ENCODE assay signal across 25 mouse cellular contexts in the genomic region with DNA sequence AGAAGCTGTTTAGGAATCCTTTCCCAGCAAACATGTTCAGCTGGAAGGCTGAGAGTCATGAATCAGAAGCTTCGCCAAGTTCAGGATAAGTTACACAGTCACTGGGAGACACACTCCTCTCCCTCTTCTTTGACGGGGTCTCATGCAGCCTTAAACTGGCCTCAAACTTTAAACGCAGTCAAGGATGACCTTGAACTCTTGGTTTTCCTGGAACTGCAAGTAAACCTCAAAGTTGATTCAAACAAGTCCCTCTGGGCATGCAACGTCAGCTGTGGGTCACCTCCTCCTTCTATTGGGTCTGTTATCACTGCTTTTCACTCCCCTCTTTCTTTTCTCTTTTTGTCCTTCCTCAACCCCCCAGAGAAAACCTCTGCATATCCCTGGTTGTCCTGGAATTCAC. TPM values are rescaled to one million over a fixed set of nuclear protein-coding genes. Genes with fewer than 3 reads are reported as not detected.
DNase-seq lines count a peak whose midpoint lies in the region; ATAC-seq and TF ChIP-seq lines count a peak whose summit lies in the region.
"Had no signal": no experiment of that assay in that cellular context is flagged by ENCODE, and none has a peak within 500 bp of the region (broad histone marks: within the 10 kb centered on the region; RNA-seq: fewer than 3 reads in every experiment).

No protein-coding gene starts in this region.

- H3K27ac ChIP-seq in cerebellum, adult 2 months (ENCODE audit: insufficient read depth, low read length), result no peak overlapping the region
- H3K27ac ChIP-seq in kidney, postnatal 0 days, result peak overlapping the region; percentile 26; the same call in 1 of the 2 replicates
- H3K27ac ChIP-seq: embryonic facial prominence, embryonic 12.5 days; embryonic facial prominence, embryonic 15.5 days; heart, embryonic 13.5 days; hindbrain, embryonic 15.5 days had no signal

- H3K4me1 ChIP-seq in cerebellum, adult 2 months (ENCODE audit: control insufficient read depth, insufficient read depth, low read length), result peaks cover 5% of the 10 kb centered on the region; the same call in 1 of the 2 replicates
- peaks cover 11% of the 10 kb centered on the region; the same call in 1 of the 2 replicates for H3K4me1 ChIP-seq in kidney, postnatal 0 days (replicated peaks; ENCODE audit: insufficient read depth, low read length)

- DNase-seq in cerebellum, adult 9-11 months, result peak; percentile 38
- DNase-seq in cerebellum, adult 2 months, result no peak
- DNase-seq in kidney, postnatal 0 days (ENCODE audit: low spot score), result no peak
- no peak for DNase-seq in kidney, postnatal 25 days
- DNase-seq in 416B (ENCODE audit: low read depth) (peak; percentile 40), ES-CJ7 (ENCODE audit: low read depth, low spot score) (peak; percentile 49)
- no peak for DNase-seq in thymus, postnatal 25 days
- DNase-seq: adrenal gland, adult 2 months; adrenal gland, postnatal 14 days; cerebellum, adult 11 months; cerebellum, postnatal 14 days; forebrain, postnatal 0 days; gastrocnemius, adult 2 months; gastrocnemius, postnatal 14 days; heart, adult 18-20 months; heart, postnatal 14 days; heart, postnatal 4 days had no signal

- H3K9me3 ChIP-seq in kidney, postnatal 0 days (replicated peaks; ENCODE audit: low read length), result no peaks in the 10 kb centered on the region
- H3K9me3 ChIP-seq: embryonic facial prominence, embryonic 12.5 days; embryonic facial prominence, embryonic 15.5 days; G1E; heart, embryonic 13.5 days; hindbrain, embryonic 15.5 days had no signal

- peaks cover 4% of the 10 kb centered on the region; the same call in 1 of the 2 replicates for H3K36me3 ChIP-seq in kidney, postnatal 0 days (ENCODE audit: insufficient read depth, low read length)

- no peak overlapping the region for H3K4me3 ChIP-seq in cerebellum, adult 2 months (replicated peaks; ENCODE audit: insufficient read depth, low read depth, low read length)
- H3K4me3 ChIP-seq in kidney, postnatal 0 days (replicated peaks; ENCODE audit: low read depth, low read length), result no peak overlapping the region
- H3K4me3 ChIP-seq: embryonic facial prominence, embryonic 12.5 days; embryonic facial prominence, embryonic 15.5 days; heart, embryonic 13.5 days; hindbrain, embryonic 15.5 days had no signal

- WGBS in cerebellum, adult 2 months, result 87% methylated on average over 4 of the region's 4 CpGs
- WGBS in kidney, postnatal 0 days, result 60% methylated on average over 4 of the region's 4 CpGs

- no peak for ATAC-seq in kidney, postnatal 0 days (replicated peaks; ENCODE audit: low FRiP score, low read depth)
- ATAC-seq: forebrain, embryonic 14.5 days; forebrain, postnatal 0 days; intestine, postnatal 0 days; Patski had no signal

- no peak for TF ChIP-seq CTCF in cerebellum, adult 2 months (IDR thresholded peaks at IDR 0.05; ENCODE audit: borderline replicate concordance, insufficient read depth, low read depth, low read length)
- TF ChIP-seq CTCF in kidney, postnatal 0 days (IDR thresholded peaks at IDR 0.05; ENCODE audit: low read depth), result no peak

- H3K9ac ChIP-seq in kidney, postnatal 0 days (ENCODE audit: low read depth, low read length), result no peak overlapping the region
- H3K9ac ChIP-seq: embryonic facial prominence, embryonic 12.5 days; embryonic facial prominence, embryonic 15.5 days; forebrain, postnatal 0 days; heart, embryonic 13.5 days; hindbrain, embryonic 15.5 days had no signal

- no peak for TF ChIP-seq POLR2A in cerebellum, adult 2 months (IDR thresholded peaks at IDR 0.05; ENCODE audit: borderline replicate concordance, insufficient read depth, low read length)

- H3K4me2 ChIP-seq in kidney, postnatal 0 days (ENCODE audit: low read length), result no peak overlapping the region
- H3K4me2 ChIP-seq: embryonic facial prominence, embryonic 12.5 days; embryonic facial prominence, embryonic 15.5 days; heart, embryonic 13.5 days; hindbrain, embryonic 15.5 days had no signal

- no peaks in the 10 kb centered on the region for H3K27me3 ChIP-seq in cerebellum, adult 2 months (ENCODE audit: control insufficient read depth, insufficient read depth, low read length)
- no peaks in the 10 kb centered on the region for H3K27me3 ChIP-seq in kidney, postnatal 0 days (ENCODE audit: insufficient read depth, low read length)
- H3K27me3 ChIP-seq: embryonic facial prominence, embryonic 12.5 days; embryonic facial prominence, embryonic 15.5 days; heart, embryonic 13.5 days; hindbrain, embryonic 15.5 days; Patski had no signal

RNA-seq across cellular contexts. Expression of gene Bcl7b, which starts 1.2 kb away (rescaled TPM):
- polyA plus RNA-seq in cerebellum, adult 2 months (2012; rRNA removed), result 64.4 TPM in 2 replicates
- 58.8 and 65.6 TPM in 2 replicates for polyA plus RNA-seq in kidney, postnatal 0 days (2015; fragmentation: Nextera tagmentation; extraction: Ambion mirVana)

RNA-seq across cellular contexts. Expression of gene Tbl2, which starts 17.5 kb away (rescaled TPM):
- polyA plus RNA-seq in cerebellum, adult 2 months (2012; rRNA removed), result 17.6 and 18.5 TPM in 2 replicates
- 14.5 and 17.4 TPM in 2 replicates for polyA plus RNA-seq in kidney, postnatal 0 days (2015; fragmentation: Nextera tagmentation; extraction: Ambion mirVana)

RNA-seq across cellular contexts. Expression of gene Baz1b, which starts 20.2 kb away (rescaled TPM):
- 75.3 and 77.4 TPM in 2 replicates for polyA plus RNA-seq in cerebellum, adult 2 months (2012; rRNA removed)
- polyA plus RNA-seq in kidney, postnatal 0 days (2015; fragmentation: Nextera tagmentation; extraction: Ambion mirVana), result 22.6 and 22.9 TPM in 2 replicates

Comparison
In these comparisons a context has a peak if more than half of its experiments do, and no peak if none do; other contexts are left out.
1. DNase-seq: peak in cerebellum, adult 9-11 months (single experiment), 416B (single experiment) and ES-CJ7 (single experiment); none in cerebellum, adult 2 months (0 of 2), kidney, postnatal 0 days (single experiment), kidney, postnatal 25 days (0 of 2) and thymus, postnatal 25 days (single experiment).